Mouse (Mus musculus) neutrophil, adult 5-6 weeks (primary cell): ENCODE measurements around the gene Gm20388. TPM values are rescaled to one million over a fixed set of nuclear protein-coding genes. Genes with fewer than 3 reads are reported as not detected.

Experiments
- ATAC-seq: fragments of 151-379, 151-347 bp; 2 replicates; pipeline ENCODE4 v1.8.0; 2017; ENCODE audit warnings: mild to moderate bottlenecking, moderate TSS enrichment; ENCODE audit not compliant: insufficient number of reproducible peaks, poor library complexity, low FRiP score, severe bottlenecking; ENCODE audit errors: extremely low read depth
- total RNA-seq: library from RNA; stranded (forward); fragments of 200-1000 nt; gene quantifications from 2 replicates; pipeline ENCODE4 v1.2.3, GENCODE M21; 2017

Gm20388 gene
- total RNA-seq, 1 experiment from 2014 or later = 10.8 TPM

DNA sequence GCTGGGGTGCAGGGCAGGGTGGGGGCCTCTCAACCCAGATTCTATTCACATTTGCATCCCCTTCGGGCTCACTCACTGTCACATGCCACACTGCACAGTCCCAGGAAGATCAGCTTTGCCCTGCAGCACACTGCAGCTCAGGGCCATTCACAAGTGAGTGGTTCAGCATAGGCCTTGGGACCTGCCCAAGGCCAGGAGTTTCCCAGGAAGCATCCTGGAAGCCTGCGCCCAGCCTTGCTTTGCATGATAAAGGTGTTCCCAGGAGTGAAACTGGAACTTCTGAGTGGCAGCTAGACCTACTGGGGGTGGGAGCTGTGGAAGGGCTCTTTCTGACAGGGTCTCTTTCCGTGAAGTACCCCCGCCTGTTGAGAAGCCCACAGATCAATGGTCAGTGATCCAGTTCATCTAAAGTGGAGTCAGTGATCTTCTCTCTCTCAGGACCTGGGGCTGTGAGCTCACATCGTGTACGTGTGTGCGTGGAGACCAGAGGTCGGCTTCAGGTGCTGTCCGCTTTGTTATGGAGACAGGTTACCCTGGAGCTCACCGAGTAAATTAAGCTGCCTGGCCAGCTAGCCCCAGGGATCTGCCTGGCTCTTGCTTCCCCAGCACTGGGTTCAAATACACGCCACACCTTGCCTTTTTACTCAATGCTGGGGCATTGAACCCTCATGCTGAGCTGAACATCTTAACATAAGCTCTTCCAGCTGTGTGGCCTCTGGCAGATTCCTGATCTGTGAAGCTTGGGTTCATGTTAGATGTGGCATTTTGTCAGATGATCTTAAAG lies 2318.3 kb downstream of the Gm20388 start:
- no peak for ATAC-seq

DNA sequence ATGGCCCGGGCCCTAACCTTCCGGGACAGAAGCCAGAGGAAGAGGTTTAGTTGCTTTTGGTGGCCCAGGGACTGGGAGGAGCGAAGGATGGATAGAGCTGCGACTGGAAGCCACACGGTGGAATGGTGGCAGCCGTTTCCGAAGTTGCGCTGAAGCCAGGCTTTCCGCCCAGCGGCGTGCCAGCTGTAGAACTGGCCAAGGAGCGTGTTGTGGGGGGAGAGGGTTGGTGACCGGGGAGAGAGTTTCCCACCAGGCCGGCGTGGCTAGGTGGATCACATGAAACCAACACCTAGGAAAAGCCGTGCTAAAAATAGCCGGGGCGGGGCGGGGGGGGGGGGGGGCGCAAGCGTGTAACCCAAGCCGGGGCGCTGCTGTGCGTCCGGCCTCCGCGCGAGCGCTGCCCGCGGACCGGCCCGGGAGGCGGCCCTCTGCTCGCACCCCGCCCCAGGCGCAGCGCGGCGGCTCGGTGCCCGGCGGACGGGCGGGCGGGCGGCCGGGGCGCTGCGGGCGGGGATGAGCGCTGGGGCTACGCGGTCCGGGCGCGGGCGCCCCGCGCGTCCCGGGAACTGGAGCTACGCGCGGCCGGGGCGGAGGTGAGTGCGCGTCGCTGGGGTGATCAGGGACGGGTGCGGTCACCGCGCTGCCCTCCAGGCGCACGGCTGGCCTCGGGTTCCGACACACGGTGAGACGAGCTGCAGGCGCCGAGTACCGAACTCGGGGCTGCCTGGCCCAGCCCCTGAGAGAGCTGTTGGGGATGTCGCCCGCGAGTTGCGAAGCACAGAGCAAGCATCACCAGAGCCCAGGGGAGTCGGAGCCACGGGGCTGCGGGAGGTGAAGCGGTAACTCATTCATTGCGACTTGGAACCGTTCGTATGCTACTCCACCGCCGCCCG lies 2319.4 kb downstream of the Gm20388 start:
- ATAC-seq = no peak

DNA sequence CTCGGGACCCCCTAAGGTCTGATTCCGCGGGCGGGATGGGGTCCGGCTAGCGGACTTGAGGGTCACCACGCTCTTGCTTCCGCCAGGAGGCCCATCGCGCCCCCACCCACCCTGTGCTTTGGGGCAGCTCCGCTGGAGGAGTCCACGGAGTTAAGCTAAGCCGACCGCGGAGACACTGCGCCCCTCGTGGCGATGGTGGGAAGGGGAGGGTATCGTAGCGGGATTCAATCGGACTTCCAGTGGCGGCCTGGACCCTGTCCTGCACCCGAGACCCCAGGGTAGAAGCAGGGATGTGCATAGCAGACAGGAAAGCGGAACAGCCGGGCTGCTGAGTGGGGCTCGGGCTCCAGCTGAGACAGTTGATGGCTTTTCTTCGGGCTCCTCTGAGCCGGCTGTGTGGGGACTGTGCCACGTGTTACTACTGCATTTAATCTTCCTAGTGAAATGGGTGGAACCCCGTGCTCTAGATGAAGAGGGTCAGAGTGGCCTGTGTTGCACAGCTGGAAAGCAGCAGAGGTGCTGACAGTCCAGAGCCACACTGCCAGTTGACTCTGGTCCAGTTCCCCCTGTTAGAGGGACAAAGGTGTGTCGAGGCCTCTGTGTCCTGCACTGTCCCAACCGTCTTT lies 2320.2 kb downstream of the Gm20388 start:
- no peak for ATAC-seq

DNA sequence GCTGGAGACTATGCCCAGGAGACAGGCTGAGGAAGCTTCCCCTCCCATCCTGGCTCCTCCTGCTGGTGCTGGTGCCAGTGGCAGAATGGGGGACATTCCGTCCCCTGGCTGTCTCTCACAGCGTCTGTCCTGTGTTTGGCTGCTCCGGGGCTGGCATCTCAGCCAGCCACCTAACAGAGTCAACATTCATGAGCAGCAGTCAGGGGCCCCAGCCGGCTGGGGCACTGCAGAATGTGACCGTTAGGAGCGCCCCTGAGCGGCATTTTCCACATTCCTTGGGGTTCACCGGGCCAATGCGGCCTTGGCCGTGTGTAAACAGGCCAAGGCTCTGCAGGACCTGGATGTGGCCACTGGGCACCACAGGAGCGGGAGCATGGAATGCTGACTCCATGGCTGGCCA lies 2323.4 kb downstream of the Gm20388 start:
- ATAC-seq = no peak

DNA sequence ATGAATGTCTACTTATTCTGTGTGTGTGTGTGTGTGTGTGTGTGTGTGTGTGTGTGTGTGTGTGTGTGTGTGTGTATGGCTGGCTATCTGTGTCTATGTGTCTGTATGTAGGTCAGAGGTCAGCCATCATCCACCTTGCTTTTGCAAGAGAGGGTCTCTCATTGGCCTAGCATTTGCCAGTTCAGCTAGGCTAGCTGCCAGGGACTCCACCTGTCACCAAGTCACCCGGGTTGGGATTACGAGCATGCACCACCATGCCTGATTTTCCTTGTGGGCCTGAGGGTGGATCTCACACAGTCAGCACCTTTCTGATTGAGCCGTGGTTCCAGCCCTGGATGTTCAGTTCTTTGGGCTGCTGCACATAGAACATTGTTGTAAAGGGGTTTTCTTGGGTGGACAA lies 2325.9 kb downstream of the Gm20388 start:
- ATAC-seq = no peak

DNA sequence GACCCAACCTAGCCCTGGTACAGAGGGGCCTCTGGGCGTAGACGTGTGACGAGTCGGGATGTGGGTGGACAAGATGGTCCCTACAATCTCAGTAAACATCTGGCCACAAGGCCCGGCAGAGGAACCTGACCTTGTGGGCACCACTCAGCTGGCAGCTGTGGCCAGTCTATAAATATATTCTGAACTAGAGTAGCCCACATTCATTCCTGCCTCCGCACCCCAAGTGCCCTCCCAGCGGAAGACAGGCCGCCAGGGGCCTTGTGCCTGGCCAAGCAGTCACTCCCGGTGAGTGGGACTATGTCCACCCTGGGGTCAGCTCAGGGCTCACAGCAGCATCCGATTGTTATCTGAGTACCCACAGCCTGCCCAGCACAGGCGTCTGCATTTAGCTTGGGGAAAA lies 2327.6 kb downstream of the Gm20388 start:
- no peak for ATAC-seq

DNA sequence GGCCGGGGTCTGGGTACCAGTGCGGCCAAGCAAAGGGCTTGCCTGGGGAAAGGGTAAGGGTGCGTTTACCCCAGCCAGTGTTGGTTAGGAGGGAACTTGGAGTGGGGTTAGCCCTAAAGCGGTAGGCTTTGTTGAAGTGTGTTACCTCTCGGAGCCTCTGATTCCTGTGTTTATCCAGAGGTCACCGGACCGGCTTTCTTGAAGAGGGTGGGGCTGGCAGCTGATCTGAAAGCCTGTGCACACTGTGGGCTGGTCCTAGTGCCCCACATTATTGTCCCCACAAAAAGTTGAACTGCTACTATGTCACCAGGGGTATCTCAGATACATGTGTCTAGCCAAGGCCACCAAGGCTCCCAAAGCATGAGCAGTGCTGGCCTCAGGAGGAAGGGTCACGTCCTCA lies 2328.1 kb downstream of the Gm20388 start:
- no peak for ATAC-seq

DNA sequence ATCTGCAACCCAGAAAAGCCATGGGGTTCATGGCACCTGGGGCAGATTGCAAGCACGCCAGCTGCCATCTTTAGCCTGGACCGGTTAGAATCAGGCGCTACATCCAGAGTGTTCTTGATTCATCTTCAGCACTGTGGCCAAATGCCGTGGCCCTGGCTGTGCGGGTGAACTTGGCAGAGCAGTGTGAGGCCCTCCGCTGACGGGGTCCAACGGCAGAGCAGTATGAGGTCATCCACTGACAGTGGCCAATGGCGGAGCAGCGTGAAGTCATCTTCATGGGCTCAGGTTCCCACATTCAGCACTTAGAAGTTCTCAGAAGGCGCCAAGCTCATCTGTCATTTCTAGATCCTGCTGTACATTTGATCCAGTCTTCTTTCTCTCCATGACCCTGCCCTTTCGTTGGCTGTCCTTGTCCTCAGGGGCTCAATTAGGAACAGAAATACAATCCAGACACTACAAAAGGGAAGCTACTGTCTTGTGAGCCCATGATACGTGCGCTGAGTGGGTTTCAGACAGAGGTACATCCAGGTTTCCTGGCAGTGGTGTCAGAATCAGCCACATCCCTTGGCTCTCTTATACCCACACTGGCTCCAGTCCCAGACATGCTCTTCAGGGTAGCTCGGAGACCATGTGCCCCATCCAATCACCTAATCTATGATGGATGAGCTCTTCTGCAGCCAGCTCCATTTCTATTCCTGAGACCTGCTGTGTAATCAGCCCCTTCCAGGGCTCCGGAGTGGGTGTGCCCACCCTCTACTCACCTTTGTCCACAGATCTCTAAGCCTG lies 2329.8 kb downstream of the Gm20388 start:
- ATAC-seq = no peak

DNA sequence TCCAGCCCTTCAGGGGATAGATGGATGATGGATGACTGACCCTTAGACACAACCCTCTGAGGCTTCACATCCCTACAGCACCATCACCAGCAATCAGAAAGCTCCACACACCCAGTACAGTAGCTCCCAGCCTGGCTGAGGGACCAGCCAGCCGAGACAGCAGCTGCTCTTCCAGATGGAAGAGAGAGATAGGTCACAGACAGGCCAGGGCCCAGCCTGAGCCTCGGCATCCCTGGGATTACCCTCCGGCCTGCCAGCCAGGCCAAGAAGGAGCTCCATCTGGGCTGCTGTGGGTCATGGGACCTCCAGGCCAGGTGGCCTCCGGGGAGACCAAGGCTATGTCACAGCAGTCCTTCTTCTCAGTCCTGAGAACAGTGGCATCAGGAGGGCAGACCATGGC lies 2332.7 kb downstream of the Gm20388 start:
- ATAC-seq = no peak

DNA sequence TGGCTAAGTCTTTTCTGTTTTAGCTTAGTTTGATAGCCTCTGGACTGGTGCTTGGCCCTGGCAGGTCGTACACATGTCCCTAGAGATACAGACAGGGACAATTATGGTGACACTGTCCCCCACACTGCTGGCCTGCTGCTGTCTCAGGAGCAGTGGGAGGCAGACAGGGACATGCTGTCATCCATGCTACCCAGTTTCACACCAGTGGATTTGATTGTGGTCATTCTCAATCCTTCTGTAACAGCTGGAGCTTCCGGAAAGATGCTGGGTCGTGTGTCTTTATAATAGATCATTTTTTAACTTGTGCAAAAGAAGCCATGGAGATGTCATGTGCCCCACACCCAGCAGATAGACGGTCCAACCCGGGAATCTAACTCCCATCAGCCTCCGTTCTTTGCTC lies 2334.5 kb downstream of the Gm20388 start:
- ATAC-seq = no peak

DNA sequence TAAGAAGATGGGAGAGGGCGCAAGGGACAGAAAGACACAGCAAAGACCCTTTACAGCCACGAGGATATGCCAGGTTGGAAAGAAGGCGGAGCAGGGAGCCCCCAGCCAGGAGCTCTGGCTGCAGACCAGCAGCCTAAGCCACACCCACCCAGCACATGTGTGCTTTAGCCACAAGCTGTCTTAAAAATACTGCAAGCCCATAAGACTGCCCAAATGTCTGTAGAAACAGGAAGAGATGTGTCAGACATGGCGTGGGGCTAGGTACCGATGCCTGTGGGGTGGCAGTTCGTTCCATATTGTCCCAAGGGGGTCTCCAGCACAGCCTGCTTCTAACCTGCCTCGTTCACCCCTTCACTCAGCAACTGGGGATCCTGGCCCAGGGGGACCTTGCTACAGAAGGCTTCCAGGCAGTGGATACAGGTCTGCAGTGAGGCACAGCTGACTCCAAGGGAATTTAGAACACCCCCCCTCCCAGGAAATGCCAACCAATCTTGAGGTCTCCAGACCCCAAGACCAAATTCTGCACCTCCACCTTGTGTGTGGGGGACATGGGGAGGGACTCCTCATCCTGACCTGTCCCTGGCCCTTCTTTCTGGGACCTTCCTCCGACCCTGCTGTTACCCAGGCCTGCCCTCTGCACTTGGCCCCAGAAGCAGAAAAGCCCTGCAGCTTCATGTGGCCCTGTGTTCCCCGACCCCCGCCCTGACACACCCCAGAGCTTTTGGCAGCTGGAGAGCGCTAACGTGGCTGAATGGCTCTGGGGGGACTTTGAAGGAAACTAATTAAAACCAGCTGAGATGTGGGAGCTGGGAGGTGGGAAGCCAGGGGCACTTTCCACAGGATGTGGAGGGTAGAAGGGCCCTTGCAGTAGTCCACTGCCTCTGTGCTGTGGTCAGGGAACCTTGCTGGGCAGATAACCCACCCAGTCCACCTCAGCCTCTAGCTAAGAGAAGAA lies 2335.9 kb downstream of the Gm20388 start:
- ATAC-seq = no peak

DNA sequence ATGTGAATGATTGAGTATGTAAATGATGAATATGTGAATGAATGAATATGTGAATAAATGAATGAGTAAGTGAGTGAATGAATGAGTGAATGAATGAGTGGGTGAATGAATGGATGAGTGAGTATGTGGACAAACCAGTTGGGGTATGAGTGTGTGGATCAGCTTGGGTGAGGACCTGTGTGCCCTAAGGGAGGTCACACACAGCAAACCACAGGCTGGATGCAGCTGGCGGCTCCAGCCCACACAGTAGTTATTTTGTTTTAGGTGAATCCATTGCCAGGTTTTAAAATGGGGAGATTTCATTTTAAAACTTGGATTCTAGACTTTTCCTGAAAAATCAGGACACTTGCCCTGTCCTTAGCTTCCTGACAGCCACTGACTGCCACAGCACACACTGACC lies 2341.1 kb downstream of the Gm20388 start:
- ATAC-seq = no peak

DNA sequence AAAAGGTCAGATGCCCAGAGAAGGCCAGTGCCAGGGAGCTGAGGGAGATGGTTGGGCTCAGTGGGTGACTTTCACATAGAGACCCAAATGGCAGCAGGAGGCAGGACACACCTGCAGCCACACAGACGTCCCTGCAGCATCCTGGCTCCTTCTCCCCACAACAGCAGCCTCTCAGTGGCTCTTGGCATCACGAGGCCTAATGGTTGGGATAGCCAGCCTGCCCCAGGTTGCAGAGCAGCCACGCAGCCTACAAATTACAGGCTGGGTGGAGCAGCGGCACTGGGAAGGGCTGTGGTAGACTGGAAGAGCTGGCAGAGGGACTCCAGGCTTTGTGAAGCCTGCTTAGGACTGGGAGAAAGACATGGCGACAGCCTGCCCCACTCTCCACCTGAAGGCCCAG lies 2341.7 kb downstream of the Gm20388 start:
- ATAC-seq = no peak

DNA sequence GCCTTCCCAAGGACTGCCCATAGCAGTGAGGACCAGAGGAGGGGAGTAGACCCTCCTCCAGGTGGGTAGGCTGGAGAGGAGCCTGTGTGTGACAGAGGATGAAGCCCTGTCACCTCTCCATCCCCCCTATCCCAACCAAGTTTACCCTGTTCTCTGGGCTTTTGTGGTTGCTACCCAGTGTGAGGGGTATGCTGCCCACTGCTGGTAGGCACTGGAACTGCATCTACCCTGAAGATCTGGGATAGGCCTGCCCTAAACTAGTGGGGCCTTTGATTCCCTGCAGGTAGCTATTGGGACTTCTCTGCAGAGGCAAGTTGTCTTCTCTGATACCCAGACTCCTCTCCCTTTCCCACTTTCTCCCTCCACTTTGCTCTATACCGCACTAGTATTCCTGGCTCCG lies 2348.7 kb downstream of the Gm20388 start:
- ATAC-seq = peak; percentile 34; the same call in 1 of the 2 replicates

DNA sequence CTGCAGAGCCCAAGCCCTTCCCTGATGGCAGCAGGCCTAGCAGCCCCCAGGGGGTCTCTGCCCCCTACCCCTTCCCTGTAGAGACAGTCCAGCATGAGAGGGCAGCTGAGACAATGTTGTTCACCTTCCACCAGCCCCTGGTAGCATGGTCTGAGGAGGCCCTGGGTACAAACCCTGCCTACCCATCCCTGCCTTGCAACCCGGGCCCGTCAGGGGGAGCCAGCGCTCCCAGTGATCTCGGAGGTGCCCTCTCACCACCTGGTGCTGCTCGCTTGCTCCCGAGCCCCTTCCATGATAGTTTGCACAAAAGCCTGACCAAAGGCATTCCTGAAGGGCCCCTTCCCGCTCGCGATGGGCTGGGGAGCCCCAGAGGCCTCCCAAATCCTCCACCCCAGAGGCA lies 2350.1 kb downstream of the Gm20388 start:
- ATAC-seq = no peak

DNA sequence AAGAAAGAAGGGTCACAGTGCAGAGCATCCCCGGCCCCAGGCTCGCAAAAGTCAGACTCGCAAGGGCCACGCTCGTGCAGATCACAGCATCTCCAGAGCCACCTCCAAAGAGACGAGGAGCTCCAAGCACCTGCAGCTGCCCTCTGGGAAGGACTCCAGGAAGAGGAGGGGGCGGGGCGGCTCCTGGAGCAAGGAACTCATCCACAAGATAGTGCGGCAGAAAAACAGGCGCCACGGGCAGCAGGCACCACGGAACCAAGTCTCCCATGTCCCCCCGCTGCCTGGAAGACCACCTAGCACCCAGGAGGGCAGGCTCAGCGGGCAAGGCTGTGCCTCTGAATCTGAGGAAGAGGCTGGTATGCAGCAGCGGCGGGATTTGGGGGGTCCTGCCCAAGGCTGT lies 2352.2 kb downstream of the Gm20388 start:
- ATAC-seq = no peak

DNA sequence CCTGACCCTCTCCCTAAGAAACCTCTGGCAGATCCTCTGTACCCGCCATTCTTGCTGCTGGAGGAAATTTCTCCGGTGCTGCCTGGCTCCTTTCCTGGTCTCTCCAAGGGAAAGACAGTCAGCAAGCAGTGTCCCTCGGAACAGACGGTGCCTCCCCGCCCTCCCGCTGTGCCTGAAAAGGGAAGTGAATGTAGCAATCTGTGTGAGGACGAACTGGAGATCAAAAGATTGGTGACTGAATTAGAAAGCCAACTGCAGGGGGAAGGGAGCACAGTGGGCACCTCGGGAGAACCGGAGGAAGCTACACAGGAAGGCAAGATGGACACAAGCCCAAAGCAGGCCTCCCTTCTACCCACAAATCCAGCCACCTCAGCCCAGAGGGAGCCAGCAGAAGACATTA lies 2353.6 kb downstream of the Gm20388 start:
- no peak for ATAC-seq

DNA sequence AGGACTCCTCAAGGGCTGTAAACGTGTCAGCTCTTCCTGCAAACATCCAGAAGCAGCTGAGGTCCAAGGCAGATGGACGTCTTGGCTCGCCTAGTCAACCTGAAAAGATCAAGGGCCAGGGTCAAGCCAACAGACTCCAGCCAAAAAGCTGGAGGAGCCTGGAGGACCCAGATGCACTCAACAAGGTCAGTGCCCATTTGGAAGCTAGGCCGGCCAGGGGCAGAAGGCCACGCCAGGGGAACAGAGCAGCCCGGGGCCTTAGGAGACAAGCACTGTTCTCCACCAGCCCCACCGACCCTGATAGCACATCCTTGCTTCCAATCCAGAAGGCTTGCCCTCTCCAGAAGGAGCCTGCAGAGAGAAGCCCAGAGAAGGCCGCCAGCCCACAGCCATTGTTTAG lies 2354.9 kb downstream of the Gm20388 start:
- no peak for ATAC-seq
